Mouse (Mus musculus): ENCODE results near the gene Fsip1. TPM values are rescaled to one million over a fixed set of nuclear protein-coding genes. Genes with fewer than 3 reads are reported as not detected.

The Fsip1 gene
- not detected for polyA plus RNA-seq (2017; shearing (Covaris generic))

GRCm38 (mm10) chr2:118256621-118257053 lies at the start of gene Fsip1:
TSS of gene Fsip1 (minus strand) at chr2:118256966.

GRCm38 (mm10) chr2:118111488-118112131 lies 145.2 kb downstream of the Fsip1 start, which contains the start of gene Thbs1:
TSS of gene Thbs1 (plus strand) at chr2:118111876.

Other genes with a start within 250 kb of the Fsip1 start
- 0.14 TPM for gene Thbs1, start 145.1 kb downstream of the Fsip1 start, polyA plus RNA-seq (2017; shearing (Covaris generic))
- 0.06 TPM for gene Gpr176, start 116.5 kb upstream of the Fsip1 start, polyA plus RNA-seq (2017; shearing (Covaris generic))
- 8.6 TPM for gene Eif2ak4, start 131.7 kb upstream of the Fsip1 start, polyA plus RNA-seq (2017; shearing (Covaris generic))
- gene Srp14, start 222.7 kb upstream of the Fsip1 start, polyA plus RNA-seq (2017; shearing (Covaris generic)), result 308 TPM